Mouse (Mus musculus) MEL (cell line): Measurements from ENCODE around the gene Egflam. TPM values are rescaled to one million over a fixed set of nuclear protein-coding genes. Genes with fewer than 3 reads are reported as not detected.
A peak's percentile ranks its signal among the peaks of the same experiment; 100 is the strongest.

Source experiments
- DNase-seq: peaks from one replicate; pipeline ENCODE4 v3.0.0; 2011; ENCODE audit warnings: low read depth, low spot score
- H3K27ac ChIP-seq: 2 replicates; pipeline ENCODE4 v1.5.1; 2012; ENCODE audit warnings: low read depth, mild to moderate bottlenecking, control low read depth, low read length, moderate library complexity; ENCODE audit not compliant: control insufficient read depth
- H3K27me3 ChIP-seq, 2 experiments: fragments of 150-350 bp in 1 of 2; sonication (generic) in 1 of 2; 2 replicates each; pipeline ENCODE4 v1.6.1; 2012; ENCODE audit warnings: low read length in 2 of 2, mild to moderate bottlenecking in 2 of 2, improper control_type of control experiment in 1 of 2, moderate library complexity in 1 of 2; ENCODE audit not compliant: insufficient read depth in 2 of 2, control insufficient read depth in 1 of 2
- H3K36me3 ChIP-seq, 2 experiments: 2 replicates each; pipeline ENCODE4 v1.6.1; 2012 to 2014; ENCODE audit warnings: low read length in 2 of 2, improper control_type of control experiment in 1 of 2, inconsistent platforms in 1 of 2, mild to moderate bottlenecking in 1 of 2; ENCODE audit not compliant: insufficient read depth in 2 of 2, control insufficient read depth in 1 of 2
- H3K4me1 ChIP-seq, 2 experiments: fragments of 150-350 bp in 1 of 2; sonication (generic) in 1 of 2; 2 replicates each; pipeline ENCODE4 v1.6.1; 2012; ENCODE audit warnings: low read length in 2 of 2, improper control_type of control experiment in 1 of 2, mild to moderate bottlenecking in 1 of 2; ENCODE audit not compliant: insufficient read depth in 2 of 2, control insufficient read depth in 1 of 2
- H3K4me3 ChIP-seq, 2 experiments: fragments of 150-350 bp in 1 of 2; sonication (generic) in 1 of 2; 2 replicates each; pipeline ENCODE4 v1.5.1; 2012; ENCODE audit warnings: low read depth in 2 of 2, low read length in 2 of 2, mild to moderate bottlenecking in 2 of 2, moderate library complexity in 2 of 2, control low read depth in 1 of 2, improper control_type of control experiment in 1 of 2; ENCODE audit not compliant: control insufficient read depth in 1 of 2, insufficient read depth in 1 of 2
- H3K79me2 ChIP-seq: 2 replicates; pipeline ENCODE4 v1.6.1; 2012; ENCODE audit warnings: mild to moderate bottlenecking, low read length, moderate library complexity; ENCODE audit not compliant: control insufficient read depth, poor library complexity, insufficient read depth
- H3K9ac ChIP-seq: 2 replicates; pipeline ENCODE4 v1.6.1; 2012; ENCODE audit warnings: low read depth, mild to moderate bottlenecking, control low read depth, low read length, moderate library complexity; ENCODE audit not compliant: control insufficient read depth, poor library complexity, severe bottlenecking
- H3K9me3 ChIP-seq: fragments of 150-350 bp; sonication (generic); replicated peaks from 2 replicates; pipeline ENCODE4 v1.6.1; 2012; ENCODE audit warnings: mild to moderate bottlenecking, low read length, improper control_type of control experiment, moderate library complexity; ENCODE audit not compliant: insufficient read depth
- E2F4 ChIP-seq: IDR thresholded peaks from 2 replicates; pipeline ENCODE4 v1.6.1; 2011; ENCODE audit warnings: low read depth, low read length, improper control_type of control experiment, borderline replicate concordance
- EP300 ChIP-seq, 2 experiments: IDR thresholded peaks; 2 replicates each; pipeline ENCODE4 v1.6.1; 2011; ENCODE audit warnings: improper control_type of control experiment in 2 of 2, low read length in 2 of 2, low read depth in 1 of 2, mild to moderate bottlenecking in 1 of 2
- ETS1 ChIP-seq: IDR thresholded peaks from 2 replicates; pipeline ENCODE4 v1.6.1; 2012; ENCODE audit warnings: low read depth, mild to moderate bottlenecking, inconsistent platforms, low read length, improper control_type of control experiment, moderate library complexity
- GABPA ChIP-seq: IDR thresholded peaks from 2 replicates; pipeline ENCODE4 v1.6.1; 2012; ENCODE audit warnings: low read depth, mild to moderate bottlenecking, inconsistent platforms, low read length, improper control_type of control experiment, moderate library complexity
- JUND ChIP-seq: IDR thresholded peaks from 2 replicates; pipeline ENCODE4 v1.6.1; 2011; ENCODE audit warnings: low read depth, mild to moderate bottlenecking, improper control_type of control experiment, low read length
- MAFK ChIP-seq: IDR thresholded peaks from 2 replicates; pipeline ENCODE4 v1.6.1; 2011; ENCODE audit warnings: low read depth, mild to moderate bottlenecking, low read length, improper control_type of control experiment, borderline replicate concordance
- MAX ChIP-seq: IDR thresholded peaks from 2 replicates; pipeline ENCODE4 v1.6.1; 2011; ENCODE audit warnings: low read length, improper control_type of control experiment
- MAZ ChIP-seq: IDR thresholded peaks from 2 replicates; pipeline ENCODE4 v1.6.1; 2012; ENCODE audit warnings: low read depth, mild to moderate bottlenecking, inconsistent platforms, low read length, improper control_type of control experiment
- MEF2A ChIP-seq: IDR thresholded peaks from 2 replicates; pipeline ENCODE4 v1.6.1; 2014; ENCODE audit warnings: low read depth, mild to moderate bottlenecking, inconsistent platforms, low read length, improper control_type of control experiment; ENCODE audit not compliant: poor library complexity, insufficient replicate concordance, severe bottlenecking; ENCODE audit errors: extremely low read depth
- MYB ChIP-seq: IDR thresholded peaks from 2 replicates; pipeline ENCODE4 v1.6.1; 2011; ENCODE audit warnings: mild to moderate bottlenecking, low read depth, low read length, improper control_type of control experiment
- POLR2A ChIP-seq, 2 experiments: IDR thresholded peaks; 2 replicates each; pipeline ENCODE4 v1.6.1; 2011 to 2012; ENCODE audit warnings: low read length in 2 of 2, mild to moderate bottlenecking in 2 of 2, control low read depth in 1 of 2, improper control_type of control experiment in 1 of 2, low read depth in 1 of 2, moderate library complexity in 1 of 2; ENCODE audit not compliant: control insufficient read depth in 1 of 2, insufficient read depth in 1 of 2, poor library complexity in 1 of 2
- POLR2AphosphoS2 ChIP-seq: IDR thresholded peaks from 2 replicates; pipeline ENCODE4 v1.6.1; 2011; ENCODE audit warnings: low read length, improper control_type of control experiment
- POLR2AphosphoS5 ChIP-seq: IDR thresholded peaks from 2 replicates; pipeline ENCODE4 v1.6.1; 2012; ENCODE audit warnings: low read depth, borderline replicate concordance, mild to moderate bottlenecking, inconsistent platforms, low read length, moderate library complexity, mixed read lengths
- RAD21 ChIP-seq: IDR thresholded peaks from 2 replicates; pipeline ENCODE4 v1.6.1; 2011; ENCODE audit warnings: mild to moderate bottlenecking, low read depth, low read length, improper control_type of control experiment
- RCOR1 ChIP-seq: IDR thresholded peaks from 2 replicates; pipeline ENCODE4 v1.6.1; 2012; ENCODE audit warnings: low read depth, mild to moderate bottlenecking, inconsistent platforms, low read length, improper control_type of control experiment
- SIN3A ChIP-seq: IDR thresholded peaks from 2 replicates; pipeline ENCODE4 v1.6.1; 2012; ENCODE audit warnings: low read length, improper control_type of control experiment, inconsistent platforms
- SMC3 ChIP-seq: IDR thresholded peaks from 2 replicates; pipeline ENCODE4 v1.6.1; 2011; ENCODE audit warnings: low read depth, low read length, improper control_type of control experiment
- TAL1 ChIP-seq: IDR thresholded peaks from 2 replicates; pipeline ENCODE4 v1.6.1; 2012; ENCODE audit warnings: mild to moderate bottlenecking, inconsistent platforms, low read length, moderate library complexity, mixed read lengths
- TBP ChIP-seq: IDR thresholded peaks from 2 replicates; pipeline ENCODE4 v1.8.0; 2011; ENCODE audit warnings: low read depth, low read length, improper control_type of control experiment
- TCF12 ChIP-seq: IDR thresholded peaks from 2 replicates; pipeline ENCODE4 v1.6.1; 2014; ENCODE audit warnings: low read depth, mild to moderate bottlenecking, inconsistent platforms, low read length, improper control_type of control experiment, moderate library complexity
- USF1 ChIP-seq: IDR thresholded peaks from 2 replicates; pipeline ENCODE4 v1.6.1; 2014; ENCODE audit warnings: low read depth, mild to moderate bottlenecking, inconsistent platforms, low read length, improper control_type of control experiment, moderate library complexity
- USF2 ChIP-seq, 2 experiments: IDR thresholded peaks; 2 replicates each; pipeline ENCODE4 v1.6.1; 2011 to 2012; ENCODE audit warnings: improper control_type of control experiment in 2 of 2, low read length in 2 of 2, borderline replicate concordance in 1 of 2, inconsistent platforms in 1 of 2, low read depth in 1 of 2, mild to moderate bottlenecking in 1 of 2; ENCODE audit not compliant: insufficient read depth in 1 of 2
- ZKSCAN1 ChIP-seq: IDR thresholded peaks from 2 replicates; pipeline ENCODE4 v1.6.1; 2012; ENCODE audit warnings: low read depth, mild to moderate bottlenecking, inconsistent platforms, low read length, improper control_type of control experiment, moderate library complexity
- ZNF384 ChIP-seq: IDR thresholded peaks from 2 replicates; pipeline ENCODE4 v1.6.1; 2012; ENCODE audit warnings: low read depth, mild to moderate bottlenecking, inconsistent platforms, low read length, improper control_type of control experiment
- polyA plus RNA-seq, 2 experiments: library from polyadenylated mRNA; stranded (reverse) in 1 of 2; unstranded in 1 of 2; fragments of >175 nt in 1 of 2; fragments of >200 nt in 1 of 2; gene quantifications; 2 replicates each; pipeline versions ENCODE4 v1.2.1 to v1.2.4; 2012; ENCODE audit warnings: low replicate concordance in 2 of 2, low read depth in 1 of 2; ENCODE audit not compliant: insufficient read length in 2 of 2, insufficient read depth in 1 of 2, missing spikeins in 1 of 2
- total RNA-seq: library from RNA; depleted of rRNA; stranded (reverse); fragments of 300-350 nt; gene quantifications from 2 replicates; pipeline ENCODE4 v1.2.3, GENCODE M21; 2012

The Egflam gene
- total and polyA plus RNA-seq, 3 experiments: not detected

DNA sequence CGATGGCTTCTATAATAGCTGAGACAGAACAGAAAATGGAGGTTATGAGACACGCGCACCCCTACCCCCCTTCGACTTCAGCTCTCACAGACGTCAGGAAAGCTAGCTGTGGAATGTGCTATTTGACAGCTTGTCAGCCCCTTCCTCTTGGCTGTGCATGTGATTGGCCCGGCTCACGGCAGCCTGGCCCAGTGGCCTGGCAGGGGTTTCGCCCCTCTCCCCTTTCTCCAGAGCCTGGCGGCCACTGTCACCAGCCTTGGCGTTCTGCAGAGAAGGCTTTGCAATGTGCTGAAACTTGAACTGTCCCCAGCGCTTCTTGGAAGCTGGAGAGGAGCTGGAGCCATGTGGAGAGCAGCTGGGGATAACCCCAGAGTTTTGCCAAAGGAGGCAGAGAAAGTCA is 175.4 kb downstream of the Egflam start:
- H3K4me1 ChIP-seq: no peaks in the 10 kb centered on the region
- H3K9me3 ChIP-seq: no peaks in the 10 kb centered on the region
- H3K4me3 ChIP-seq: no peak overlapping the region
- H3K27me3 ChIP-seq: peaks cover 3 to 7% of the 10 kb centered on the region in 2 experiments; a peak in 3 of 4 replicates
- H3K9ac ChIP-seq: no peak overlapping the region
- no peak overlapping the region for H3K27ac ChIP-seq
- no peak for DNase-seq
- peaks cover 0 to 4% of the 10 kb centered on the region in 2 experiments; a peak in 2 of 4 replicates for H3K36me3 ChIP-seq
- TF ChIP-seq E2F4: no peak
- no peak for TF ChIP-seq POLR2AphosphoS5
- no peaks in the 10 kb centered on the region for H3K79me2 ChIP-seq

DNA sequence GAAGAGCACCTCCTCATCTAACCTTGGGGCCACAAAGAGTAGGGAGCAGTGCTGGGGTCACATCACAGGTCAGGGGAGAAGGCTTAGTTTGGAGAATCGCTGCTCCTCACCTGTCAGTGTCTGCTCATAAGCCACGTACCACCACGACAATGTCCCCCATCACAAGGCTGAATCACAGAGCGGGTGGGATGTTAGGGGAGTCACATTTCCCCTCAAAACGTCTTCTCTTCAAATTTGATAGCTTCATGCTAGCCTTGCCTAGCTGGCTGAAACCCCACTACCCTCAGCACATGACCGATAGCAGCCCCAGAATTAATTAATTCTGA is 181.0 kb downstream of the Egflam start:
- no peak overlapping the region for H3K27ac ChIP-seq
- peaks cover 0 to 8% of the 10 kb centered on the region in 2 experiments; a peak in 2 of 4 replicates for H3K4me1 ChIP-seq
- peaks cover 0 to 7% of the 10 kb centered on the region in 2 experiments; a peak in 2 of 4 replicates for H3K36me3 ChIP-seq
- TF ChIP-seq MAZ (no peak), ETS1 (no peak), POLR2AphosphoS2 (no peak), TBP (no peak), SIN3A (no peak), RAD21 (no peak), GABPA (no peak), MAX (0 out of 2 replicates have a peak, but pooled peaks have one; percentile 32), TAL1 (no peak)
- TF ChIP-seq, all 39 proteins: peak for 1
- Histone ChIP-seq H3K9ac (no peak overlapping the region), H3K9me3 (no peaks in the 10 kb centered on the region), H3K79me2 (no peaks in the 10 kb centered on the region), H3K27me3 (0 out of 4 replicates have a peak, but pooled peaks cover 2 to 3% of the 10 kb centered on the region in 2 experiments), H3K4me3 (no peak overlapping the region)
- no peak for DNase-seq

DNA sequence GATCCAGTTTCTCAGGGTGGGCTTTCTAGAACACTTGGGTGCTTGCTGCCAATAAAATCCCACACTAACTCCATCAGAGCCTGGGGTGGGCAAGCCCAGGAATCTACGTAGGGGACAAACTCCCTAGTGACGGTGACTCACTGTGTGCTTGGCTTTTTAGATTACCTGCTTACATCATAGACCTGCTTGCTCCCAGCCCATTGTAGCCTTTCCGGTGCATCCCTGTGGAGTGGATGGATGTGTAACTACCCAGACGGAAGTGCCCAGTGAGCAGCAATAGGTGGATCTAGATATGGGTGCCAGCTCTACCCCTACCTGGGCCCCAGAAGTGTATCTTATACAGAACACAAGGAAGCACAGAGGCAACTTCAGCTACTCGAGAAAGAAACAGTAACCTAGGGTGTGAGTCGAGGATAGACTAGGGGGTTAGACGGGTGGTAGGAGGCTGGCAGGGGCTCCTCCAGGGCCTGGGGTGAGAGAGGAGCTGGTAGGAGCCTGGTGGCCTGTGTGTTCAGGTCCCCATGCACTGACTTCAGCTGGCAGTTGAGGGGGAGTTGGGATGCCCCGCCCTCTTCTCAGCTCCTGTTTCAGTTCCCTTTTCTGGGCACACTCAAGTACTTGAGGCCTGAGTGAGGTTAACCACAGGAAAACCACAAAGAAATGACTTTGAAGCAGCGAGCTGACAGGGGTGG is 181.5 kb downstream of the Egflam start:
- H3K27ac ChIP-seq: no peak overlapping the region
- no peaks in the 10 kb centered on the region for H3K9me3 ChIP-seq
- peak; percentile 95 for DNase-seq
- H3K4me3 ChIP-seq: no peak overlapping the region
- H3K4me1 ChIP-seq: peaks cover 0 to 8% of the 10 kb centered on the region in 2 experiments; a peak in 2 of 4 replicates
- H3K27me3 ChIP-seq: 0 out of 4 replicates have a peak, but pooled peaks cover 2 to 3% of the 10 kb centered on the region in 2 experiments
- H3K9ac ChIP-seq: no peak overlapping the region
- H3K79me2 ChIP-seq: no peaks in the 10 kb centered on the region
- H3K36me3 ChIP-seq: peaks cover 0 to 7% of the 10 kb centered on the region in 2 experiments; a peak in 2 of 4 replicates
- peak; percentile 97 for TF ChIP-seq RCOR1
- TF ChIP-seq POLR2AphosphoS2: no peak
- no peak for TF ChIP-seq USF1
- peak; percentile 86 to 95 for TF ChIP-seq EP300 (IDR thresholded peaks at IDR 0.05; ENCODE audit: low read depth in 1 of 2, low read length in 2 of 2)
- TF ChIP-seq GABPA: no peak
- no peak for TF ChIP-seq RAD21
- TF ChIP-seq MEF2A: peak; percentile 19; the same call in 1 of the 2 replicates
- no peak for TF ChIP-seq USF2 (IDR thresholded peaks at IDR 0.05; ENCODE audit: borderline replicate concordance in 1 of 2, insufficient read depth in 1 of 2, low read depth in 1 of 2, low read length in 2 of 2)
- TF ChIP-seq MYB: peak; percentile 62; the same call in 1 of the 2 replicates
- no peak for TF ChIP-seq ZNF384
- no peak for TF ChIP-seq JUND
- peak; percentile 94 for TF ChIP-seq MAFK
- TF ChIP-seq MAZ: peak; percentile 61; the same call in 1 of the 2 replicates
- peak; percentile 65; the same call in 1 of the 2 replicates for TF ChIP-seq TCF12
- TF ChIP-seq POLR2A (IDR thresholded peaks at IDR 0.05; ENCODE audit: control insufficient read depth in 1 of 2, insufficient read depth in 1 of 2, low read depth in 1 of 2, low read length in 2 of 2, poor library complexity in 1 of 2): 0 out of 4 replicates have a peak, but pooled peaks of 1 of the 2 experiments have one; percentile 23
- TF ChIP-seq ZKSCAN1: no peak
- no peak for TF ChIP-seq SMC3
